8 mouse cellular contexts compared by ENCODE assay signal in genomic region chr2:152360271-152360775, GRCm38 (mm10). TPM values are rescaled to one million over a fixed set of nuclear protein-coding genes. Genes with fewer than 3 reads are reported as not detected.
DNase-seq lines count a peak whose midpoint lies in the region; ATAC-seq lines count a peak whose summit lies in the region.

No protein-coding gene starts in this region.

- 19% methylated on average over 7 of the region's 7 CpGs for WGBS in lung, embryonic 16.5 days

- no peak overlapping the region for H3K4me3 ChIP-seq in lung, embryonic 16.5 days (ENCODE audit: low read length)

- no peak overlapping the region for H3K4me2 ChIP-seq in lung, embryonic 16.5 days (ENCODE audit: low read depth, low read length)

- no peaks in the 10 kb centered on the region for H3K36me3 ChIP-seq in lung, embryonic 16.5 days (ENCODE audit: control insufficient read depth, insufficient read depth, low read length)

- H3K9me3 ChIP-seq in lung, embryonic 16.5 days (ENCODE audit: control insufficient read depth, low read length): no peaks in the 10 kb centered on the region

- no peak overlapping the region for H3K9ac ChIP-seq in lung, embryonic 16.5 days (ENCODE audit: low read length)

- intact Hi-C loops in heart, postnatal 14 days (cut with DNase I): no loop called here

- ATAC-seq in CD4-positive, CD25-positive, alpha-beta regulatory T cell, adult 4 months: peak; percentile 78
- peak; percentile 79 for ATAC-seq in lung, embryonic 16.5 days (ENCODE audit: low read depth)

- H3K4me1 ChIP-seq in lung, embryonic 16.5 days (replicated peaks; ENCODE audit: control insufficient read depth, insufficient read depth, low read length): peaks cover 9% of the 10 kb centered on the region

- DNase-seq in adrenal gland, postnatal 25 days: peak; percentile 68
- DNase-seq in heart, postnatal 14 days: peak; percentile 77 to 80
- peak; percentile 35 for DNase-seq in thymus, postnatal 14 days
- no peak for DNase-seq in cerebellum, adult 9-10 months
- DNase-seq in cerebellum, postnatal 4 days (ENCODE audit: low spot score in 2 of 2): no peak
- no peak for DNase-seq in yolk sac, embryonic 10.5 days (ENCODE audit: low spot score)

- peak overlapping the region; percentile 68 for H3K27ac ChIP-seq in lung, embryonic 16.5 days (ENCODE audit: low read length)

- H3K27me3 ChIP-seq in lung, embryonic 16.5 days (ENCODE audit: control insufficient read depth, insufficient read depth, low read depth, low read length): no peaks in the 10 kb centered on the region

RNA-seq across cellular contexts. Expression of gene Nrsn2, which starts 16.1 kb away (rescaled TPM):
- not detected for polyA plus RNA-seq in CD4-positive, CD25-positive, alpha-beta regulatory T cell, adult 4 months (2017; shearing (Covaris generic))
- total RNA-seq in adrenal gland, postnatal 25 days (2021): 2.1 and 3.2 TPM in 2 replicates
- not detected for total RNA-seq in heart, postnatal 14 days (2021)
- 0.40 and 0.62 TPM in 2 replicates for polyA plus RNA-seq in lung, embryonic 16.5 days (2015; fragmentation: Nextera tagmentation; extraction: Ambion mirVana)

RNA-seq across cellular contexts. Expression of gene Trib3, which starts 16.5 kb away (rescaled TPM):
- polyA plus RNA-seq in CD4-positive, CD25-positive, alpha-beta regulatory T cell, adult 4 months (2017; shearing (Covaris generic)): 1 to 10 TPM; 2.4 to 5.1 TPM
- total RNA-seq in adrenal gland, postnatal 25 days (2021): 10.6 and 19.7 TPM in 2 replicates
- 1 to 10 TPM; 3.2 to 3.4 TPM for total RNA-seq in heart, postnatal 14 days (2021)
- polyA plus RNA-seq in lung, embryonic 16.5 days (2015; fragmentation: Nextera tagmentation; extraction: Ambion mirVana): 5.0 and 5.2 TPM in 2 replicates

RNA-seq across cellular contexts. Expression of gene Rbck1, which starts 27.9 kb away (rescaled TPM):
- polyA plus RNA-seq in CD4-positive, CD25-positive, alpha-beta regulatory T cell, adult 4 months (2017; shearing (Covaris generic)): 10 to 100 TPM; 53.4 to 74.3 TPM
- 113 and 126 TPM in 2 replicates for total RNA-seq in adrenal gland, postnatal 25 days (2021)
- 10 to 100 TPM; 69.1 to 71.2 TPM for total RNA-seq in heart, postnatal 14 days (2021)
- polyA plus RNA-seq in lung, embryonic 16.5 days (2015; fragmentation: Nextera tagmentation; extraction: Ambion mirVana): 88.1 and 92.0 TPM in 2 replicates

RNA-seq across cellular contexts. Expression of gene Sox12, which starts 37.5 kb away (rescaled TPM):
- polyA plus RNA-seq in CD4-positive, CD25-positive, alpha-beta regulatory T cell, adult 4 months (2017; shearing (Covaris generic)): under 1 TPM; 0.32 to 0.73 TPM
- total RNA-seq in adrenal gland, postnatal 25 days (2021): 17.0 and 22.8 TPM in 2 replicates
- total RNA-seq in heart, postnatal 14 days (2021): 10 to 100 TPM; 14.4 to 15.5 TPM
- polyA plus RNA-seq in lung, embryonic 16.5 days (2015; fragmentation: Nextera tagmentation; extraction: Ambion mirVana): 7.4 and 8.1 TPM in 2 replicates

RNA-seq across cellular contexts. Expression of gene Zcchc3, which starts 54.5 kb away (rescaled TPM):
- polyA plus RNA-seq in CD4-positive, CD25-positive, alpha-beta regulatory T cell, adult 4 months (2017; shearing (Covaris generic)): under 1 TPM; 0.57 to 0.75 TPM
- total RNA-seq in adrenal gland, postnatal 25 days (2021): 7.6 and 8.3 TPM in 2 replicates
- total RNA-seq in heart, postnatal 14 days (2021): 10 to 100 TPM; 12.0 TPM
- 22.2 and 25.9 TPM in 2 replicates for polyA plus RNA-seq in lung, embryonic 16.5 days (2015; fragmentation: Nextera tagmentation; extraction: Ambion mirVana)

Comparison
In these comparisons a context has a peak if more than half of its experiments do, and no peak if none do; other contexts are left out.
1. DNase-seq: peak in adrenal gland, postnatal 25 days (single experiment), heart, postnatal 14 days (2 of 2) and thymus, postnatal 14 days (single experiment); none in cerebellum, adult 9-10 months (single experiment), cerebellum, postnatal 4 days (0 of 2) and yolk sac, embryonic 10.5 days (single experiment).